Mouse (Mus musculus) cerebellum, adult 2 months (tissue): ENCODE results near the gene Xpr1.

Experiments used
- CTCF ChIP-seq: fragments of 200-500 bp; IDR thresholded peaks from 2 replicates; pipeline ENCODE4 v1.5.1; 2011; ENCODE audit warnings: low read depth, mild to moderate bottlenecking, control low read depth, low read length, moderate library complexity, borderline replicate concordance; ENCODE audit not compliant: insufficient read depth
- POLR2A ChIP-seq: fragments of 200-500 bp; IDR thresholded peaks from 2 replicates; pipeline ENCODE4 v1.6.1; 2011; ENCODE audit warnings: low read length, control low read depth, borderline replicate concordance; ENCODE audit not compliant: insufficient read depth

DNA sequence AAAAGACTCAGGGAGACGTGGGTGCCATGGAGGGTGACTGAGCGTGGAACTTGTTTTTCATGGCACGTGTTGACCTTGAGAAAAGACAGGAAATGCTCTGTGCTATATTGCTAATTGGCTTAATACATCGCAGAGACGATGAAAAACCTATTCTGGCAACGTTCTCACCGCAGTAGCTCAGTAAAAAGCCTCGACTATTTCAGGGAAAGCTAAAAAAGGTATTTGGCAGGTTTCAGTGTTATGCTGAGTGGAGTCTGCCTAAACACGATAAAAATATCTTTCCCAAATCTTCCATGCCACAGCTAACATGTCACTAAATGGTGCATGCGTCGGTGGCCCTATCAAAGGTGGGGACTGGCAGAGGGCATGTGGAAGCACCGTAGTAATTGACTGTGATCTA lies 164.1 kb downstream of the Xpr1 start:
- TF ChIP-seq CTCF (no peak), POLR2A (no peak)
